Mouse (Mus musculus): ENCODE results near the gene 1700001O22Rik. TPM values are rescaled to one million over a fixed set of nuclear protein-coding genes. Genes with fewer than 3 reads are reported as not detected.

The 1700001O22Rik gene
- polyA plus RNA-seq, 1 experiment from 2014 or later, result 2.4 TPM

DNA sequence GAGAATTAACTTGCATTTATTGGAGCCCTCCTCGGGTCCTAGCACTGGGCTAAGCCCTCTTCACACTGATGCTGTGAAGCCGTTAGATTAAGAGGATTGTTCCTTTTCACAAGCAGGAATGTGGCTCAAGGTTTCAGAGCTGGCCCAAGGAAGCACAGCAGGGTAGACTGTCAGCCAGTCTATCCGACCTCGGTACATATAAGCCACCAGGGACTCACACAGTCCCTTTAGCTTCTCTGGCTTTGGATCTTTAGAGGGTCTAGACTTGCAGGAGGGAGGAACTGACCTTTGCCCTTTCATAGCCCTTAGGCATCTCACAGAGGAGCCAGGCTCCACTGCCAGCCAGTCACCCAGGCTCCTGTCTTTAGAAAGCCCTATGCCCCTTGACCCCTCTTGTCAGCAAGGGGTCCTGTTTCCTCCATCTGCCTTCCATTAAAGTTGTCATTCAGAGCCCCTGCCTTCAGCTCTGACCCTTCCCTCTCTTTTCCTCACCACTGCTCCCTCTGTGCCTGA is 26.9 kb upstream of the 1700001O22Rik start, which contains the start of gene Asb6:
Gene Asb6 (minus strand): TSS at position 51 of the 513 bp plus-strand sequence.
- Histone ChIP-seq H3K36me3 (peaks cover 14% of the 10 kb centered on the region), H3K4me3 (no peak within 1 kb of the TSS), H3K4me2 (no peak within 1 kb of the TSS), H3K9ac (no peak within 1 kb of the TSS), H3K4me1 (peaks cover 44% of the 10 kb centered on the region), H3K9me3 (no peaks in the 10 kb centered on the region), H3K27ac (no peak within 1 kb of the TSS), H3K27me3 (no peaks in the 10 kb centered on the region)
- no peak for ATAC-seq (ENCODE audit: insufficient number of reproducible peaks, low FRiP score, low TSS enrichment, low read depth)
- WGBS, result 13% methylated on average over 4 of the region's 4 CpGs

DNA sequence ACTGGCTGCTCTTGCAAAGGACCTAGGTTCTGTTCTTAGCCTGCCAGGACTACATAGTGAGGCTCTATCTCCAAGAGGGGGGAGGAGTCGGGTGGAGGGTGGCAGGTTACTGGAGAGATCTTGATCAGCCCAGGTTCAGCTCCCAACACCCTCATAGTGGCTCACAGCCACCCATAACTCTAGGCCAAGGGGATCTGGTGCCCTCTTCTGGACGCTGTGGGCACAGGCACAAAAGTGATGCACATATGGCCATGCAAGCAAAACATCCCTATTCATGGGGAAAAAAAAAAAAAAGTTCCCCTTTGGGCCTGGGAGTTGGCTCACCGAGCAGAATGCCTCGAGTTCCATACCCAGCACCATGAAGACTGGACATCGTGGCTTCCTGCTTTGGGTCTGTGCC is 25.9 kb upstream of the 1700001O22Rik start:
- Histone ChIP-seq H3K4me2 (no peak overlapping the region), H3K9ac (no peak overlapping the region), H3K36me3 (peaks cover 24% of the 10 kb centered on the region), H3K4me3 (no peak overlapping the region), H3K4me1 (peaks cover 35% of the 10 kb centered on the region), H3K27ac (no peak overlapping the region), H3K9me3 (no peaks in the 10 kb centered on the region), H3K27me3 (no peaks in the 10 kb centered on the region)
- 34% methylated on average over 5 of the region's 5 CpGs for WGBS
- ATAC-seq (ENCODE audit: insufficient number of reproducible peaks, low FRiP score, low TSS enrichment, low read depth), result no peak

DNA sequence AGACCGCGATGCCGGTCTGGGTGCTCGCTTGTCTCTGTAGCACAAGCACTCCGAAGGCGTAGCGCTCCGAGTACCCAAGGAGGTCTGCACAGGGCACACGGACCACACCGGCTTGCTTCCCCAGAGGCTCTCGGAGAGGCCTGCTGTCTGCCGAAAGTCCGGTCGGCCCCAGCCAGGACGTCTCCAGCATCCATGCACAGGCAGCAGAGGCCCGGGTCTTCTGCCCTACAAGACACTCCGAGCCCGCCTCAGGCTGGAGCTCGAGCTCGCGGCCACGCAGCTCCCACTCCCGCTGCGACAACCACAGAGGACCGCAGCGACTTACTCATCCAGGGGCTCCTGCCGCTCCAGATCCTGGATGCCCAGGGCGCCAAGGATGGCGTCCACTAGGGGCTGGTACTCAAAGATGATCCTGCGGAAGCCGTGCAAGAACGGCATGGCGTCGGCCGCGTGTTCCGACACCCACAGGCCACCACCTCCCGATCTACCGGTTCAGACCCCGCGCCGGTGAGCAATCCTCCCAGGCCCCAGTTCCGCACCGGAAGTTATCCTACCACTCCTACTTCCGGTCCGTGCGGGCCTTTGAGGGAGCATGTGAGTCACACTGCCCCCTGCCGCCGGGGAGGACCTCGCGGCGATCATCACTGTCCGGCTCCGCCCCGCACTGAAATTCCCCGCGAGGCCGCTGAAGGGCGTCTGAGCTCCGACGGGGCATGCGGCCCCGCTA is 24.5 kb upstream of the 1700001O22Rik start:
- H3K9me3 ChIP-seq, result no peaks in the 10 kb centered on the region
- H3K36me3 ChIP-seq, result peaks cover 38% of the 10 kb centered on the region
- H3K27me3 ChIP-seq, result no peaks in the 10 kb centered on the region
- peaks cover 31% of the 10 kb centered on the region for H3K4me1 ChIP-seq
- H3K9ac ChIP-seq, result peak overlapping the region; percentile 86
- under 1% methylated on average over 63 of the region's 63 CpGs for WGBS
- H3K27ac ChIP-seq, result peak overlapping the region; percentile 77
- H3K4me2 ChIP-seq, result peak overlapping the region; percentile 81
- ATAC-seq (ENCODE audit: insufficient number of reproducible peaks, low FRiP score, low TSS enrichment, low read depth), result peak; percentile 76
- H3K4me3 ChIP-seq, result peak overlapping the region; percentile 90

DNA sequence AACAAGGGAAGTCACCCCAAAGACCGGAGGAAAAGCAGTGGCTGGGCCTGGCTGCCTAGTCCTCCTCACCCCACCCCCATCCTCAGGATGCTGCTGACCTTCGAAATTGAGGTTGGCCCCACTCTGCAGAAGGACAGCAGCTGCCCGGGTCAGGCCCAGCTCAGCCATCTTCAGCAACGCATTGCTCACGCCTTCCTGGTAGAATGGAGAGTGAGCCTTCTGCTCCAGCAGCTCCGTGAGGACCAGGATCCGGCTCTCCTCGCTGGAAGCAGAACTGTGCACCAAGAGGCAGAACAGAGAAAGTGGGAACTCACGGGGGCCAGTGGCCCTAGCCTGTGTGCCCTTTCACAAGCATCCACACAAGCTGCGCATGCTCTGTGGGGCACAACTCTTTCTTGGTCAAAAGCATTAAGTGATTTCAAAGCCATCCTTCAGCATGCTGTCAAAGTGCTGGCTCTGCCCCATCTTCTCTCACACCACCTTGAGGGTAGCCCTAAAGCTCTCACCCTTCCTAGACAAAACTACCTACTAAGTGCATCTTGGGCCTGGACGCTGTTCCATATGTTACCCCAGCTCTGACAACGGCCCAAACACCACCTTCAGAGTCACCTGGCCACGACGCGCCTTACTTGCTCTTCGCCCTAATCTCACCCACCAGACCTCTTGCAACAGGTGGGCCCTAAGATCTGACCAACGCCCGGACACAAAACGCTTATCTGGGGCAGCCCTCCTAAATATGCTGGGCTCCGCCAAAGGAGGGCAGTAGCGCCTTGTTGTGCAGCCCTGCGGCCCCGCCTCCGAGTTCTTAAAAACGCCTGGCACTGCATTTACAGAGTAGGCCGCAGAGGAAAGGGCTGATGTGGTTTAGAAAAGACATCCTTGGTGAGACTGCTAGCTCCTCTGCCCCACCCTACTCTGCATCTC is 23.6 kb upstream of the 1700001O22Rik start:
- H3K27me3 ChIP-seq, result no peaks in the 10 kb centered on the region
- peak overlapping the region; percentile 77 for H3K27ac ChIP-seq
- no peak for ATAC-seq (ENCODE audit: insufficient number of reproducible peaks, low FRiP score, low TSS enrichment, low read depth)
- WGBS, result 33% methylated on average over 26 of the region's 26 CpGs
- H3K36me3 ChIP-seq, result peaks cover 46% of the 10 kb centered on the region
- peaks cover 35% of the 10 kb centered on the region for H3K4me1 ChIP-seq
- peak overlapping the region; percentile 90 for H3K4me3 ChIP-seq
- peak overlapping the region; percentile 81 for H3K4me2 ChIP-seq
- H3K9me3 ChIP-seq, result no peaks in the 10 kb centered on the region
- peak overlapping the region; percentile 86 for H3K9ac ChIP-seq

DNA sequence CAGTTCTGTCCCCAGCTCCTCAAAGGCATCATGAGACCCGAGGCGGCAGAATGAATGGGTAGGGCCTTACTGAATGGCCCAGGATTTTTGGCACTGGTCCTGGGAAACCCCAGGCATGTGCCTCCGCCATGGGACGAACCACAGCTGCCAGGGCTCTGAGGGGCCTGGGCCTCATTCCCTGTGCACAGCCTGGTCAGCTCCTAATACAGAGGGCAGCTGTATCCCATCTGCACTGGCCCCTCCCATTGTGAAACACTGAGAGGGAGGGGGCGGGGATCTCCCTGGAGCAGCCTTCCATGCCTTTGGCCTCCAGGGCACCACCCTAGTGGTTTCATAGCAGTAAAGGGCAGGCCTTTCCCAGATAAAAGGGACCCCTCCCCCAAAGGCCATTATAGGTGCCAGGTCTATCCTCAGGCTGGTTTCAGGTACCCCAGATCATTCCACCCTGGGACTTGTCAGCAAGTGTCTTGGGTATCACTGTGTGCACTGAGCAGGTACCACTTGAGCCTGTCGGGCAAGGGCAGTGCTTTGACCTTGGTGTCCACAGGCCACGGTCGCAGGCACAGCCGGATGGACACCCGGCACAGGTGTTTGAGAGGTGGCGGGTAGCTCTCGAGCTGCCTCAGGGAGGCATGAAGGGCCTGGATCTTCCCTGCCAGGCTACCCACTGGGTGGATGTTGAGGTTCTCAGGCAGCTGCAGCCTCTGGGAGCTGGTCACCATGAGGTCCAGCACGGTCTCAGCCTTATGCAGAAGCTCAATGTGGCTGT is 20.1 kb upstream of the 1700001O22Rik start:
- Histone ChIP-seq H3K4me3 (no peak overlapping the region), H3K9ac (no peak overlapping the region), H3K4me2 (no peak overlapping the region), H3K27me3 (no peaks in the 10 kb centered on the region), H3K9me3 (no peaks in the 10 kb centered on the region), H3K27ac (peak overlapping the region; percentile 68; the same call in 1 of the 2 replicates), H3K36me3 (peaks cover 79% of the 10 kb centered on the region), H3K4me1 (peaks cover 35% of the 10 kb centered on the region)
- 70% methylated on average over 13 of the region's 13 CpGs for WGBS
- ATAC-seq (ENCODE audit: insufficient number of reproducible peaks, low FRiP score, low TSS enrichment, low read depth), result peak; percentile 40; the same call in 1 of the 2 replicates

DNA sequence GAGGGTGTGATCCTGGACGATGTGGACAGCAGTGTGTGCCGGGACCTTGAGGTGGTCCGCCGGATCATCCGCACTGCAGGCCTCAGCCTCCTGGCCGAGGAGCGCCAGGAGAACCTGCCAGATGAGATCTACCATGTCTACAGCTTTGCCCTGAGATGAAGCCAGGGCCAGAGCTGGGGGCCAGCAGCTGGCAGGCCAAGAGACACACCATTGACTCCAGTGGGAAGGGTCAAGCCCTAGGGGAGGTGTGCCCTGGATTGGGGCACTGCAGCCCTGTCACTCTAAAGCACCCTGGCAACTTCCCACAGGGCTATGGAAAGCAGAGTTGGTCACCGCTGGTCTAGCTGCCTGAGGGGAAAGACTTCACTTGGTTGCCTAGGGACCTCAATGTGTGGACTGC is 19.0 kb upstream of the 1700001O22Rik start:
- H3K4me1 ChIP-seq, result peaks cover 31% of the 10 kb centered on the region
- WGBS, result 89% methylated on average over 8 of the region's 8 CpGs
- no peaks in the 10 kb centered on the region for H3K27me3 ChIP-seq
- peak overlapping the region; percentile 17; the same call in 1 of the 2 replicates for H3K27ac ChIP-seq
- no peaks in the 10 kb centered on the region for H3K9me3 ChIP-seq
- no peak for ATAC-seq (ENCODE audit: insufficient number of reproducible peaks, low FRiP score, low TSS enrichment, low read depth)
- H3K9ac ChIP-seq, result no peak overlapping the region
- H3K4me3 ChIP-seq, result no peak overlapping the region
- no peak overlapping the region for H3K4me2 ChIP-seq
- H3K36me3 ChIP-seq, result peaks cover 88% of the 10 kb centered on the region

DNA sequence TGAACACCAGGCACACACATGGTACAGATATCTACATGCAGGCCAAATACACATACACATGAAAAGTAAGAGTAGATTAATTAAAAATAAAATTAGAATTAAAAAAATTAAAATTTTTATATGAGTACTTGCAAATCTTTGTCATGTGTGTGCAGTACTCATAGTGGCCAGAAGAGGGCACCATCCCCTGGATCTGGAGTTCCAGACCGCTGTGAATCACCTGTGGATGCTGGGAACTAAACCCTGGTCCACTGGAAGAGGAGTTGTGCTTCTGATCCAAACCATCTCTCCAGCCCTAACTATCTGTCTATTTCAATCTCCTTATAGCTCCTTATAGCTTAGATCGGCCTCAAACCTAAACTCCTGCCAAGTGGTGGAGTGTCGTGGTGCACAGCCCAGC is 17.6 kb upstream of the 1700001O22Rik start:
- Histone ChIP-seq H3K4me2 (no peak overlapping the region), H3K27ac (no peak overlapping the region; the same call in 1 of the 2 replicates), H3K4me1 (peaks cover 18% of the 10 kb centered on the region), H3K36me3 (peaks cover 91% of the 10 kb centered on the region), H3K9ac (no peak overlapping the region), H3K27me3 (no peaks in the 10 kb centered on the region), H3K4me3 (no peak overlapping the region), H3K9me3 (no peaks in the 10 kb centered on the region)
- no peak for ATAC-seq (ENCODE audit: insufficient number of reproducible peaks, low FRiP score, low TSS enrichment, low read depth)
- 92% methylated on average over 3 of the region's 3 CpGs for WGBS

DNA sequence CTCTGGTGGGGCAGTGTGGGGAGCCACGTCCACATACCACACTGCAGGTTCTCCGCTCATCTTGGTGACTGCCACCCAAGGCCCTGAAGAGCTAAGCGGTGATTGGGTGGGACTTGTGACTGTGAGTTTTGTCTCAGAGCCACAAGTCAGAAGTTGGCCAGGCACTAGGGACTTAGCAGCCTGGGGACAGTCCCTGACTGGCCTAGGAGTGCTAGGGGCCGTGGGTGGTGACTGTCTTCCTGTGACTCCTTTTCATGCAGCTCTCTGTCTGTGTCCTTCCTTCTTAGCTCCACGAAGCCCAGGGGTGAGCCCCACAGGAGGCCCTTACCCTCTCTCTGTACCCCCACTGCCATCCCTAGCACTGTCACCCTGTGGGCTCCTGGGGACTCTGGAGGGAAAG is 16.4 kb upstream of the 1700001O22Rik start:
- no peak for ATAC-seq (ENCODE audit: insufficient number of reproducible peaks, low FRiP score, low TSS enrichment, low read depth)
- Histone ChIP-seq H3K4me3 (no peak overlapping the region), H3K9me3 (no peaks in the 10 kb centered on the region), H3K4me1 (peaks cover 18% of the 10 kb centered on the region), H3K27me3 (no peaks in the 10 kb centered on the region), H3K4me2 (no peak overlapping the region), H3K27ac (no peak overlapping the region), H3K36me3 (peaks cover 92% of the 10 kb centered on the region), H3K9ac (no peak overlapping the region)
- 94% methylated on average over 5 of the region's 5 CpGs for WGBS

DNA sequence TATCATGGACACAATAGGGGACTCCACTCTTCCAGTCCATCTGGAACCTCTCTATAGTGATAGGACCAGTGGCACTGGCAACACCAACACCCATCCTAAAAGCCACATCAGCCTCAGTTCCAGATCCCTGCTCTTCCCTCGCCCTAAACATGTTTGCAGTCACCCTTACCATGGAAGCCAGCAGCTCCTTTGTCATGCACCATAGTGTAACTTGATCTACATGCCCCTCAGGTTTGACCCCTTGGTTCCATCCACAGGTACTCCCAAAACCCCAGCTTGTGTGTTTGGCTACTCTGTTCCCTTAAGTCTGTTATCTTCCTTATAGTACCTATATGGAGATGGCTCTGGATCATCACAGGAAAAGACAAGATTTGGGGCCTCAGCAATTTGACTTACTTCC is 12.9 kb upstream of the 1700001O22Rik start:
- no peaks in the 10 kb centered on the region for H3K4me1 ChIP-seq
- no peaks in the 10 kb centered on the region for H3K9me3 ChIP-seq
- H3K36me3 ChIP-seq, result peaks cover 86% of the 10 kb centered on the region
- ATAC-seq (ENCODE audit: insufficient number of reproducible peaks, low FRiP score, low TSS enrichment, low read depth), result no peak
- 85% methylated on average over 1 of the region's 1 CpGs for WGBS
- no peak overlapping the region for H3K4me2 ChIP-seq
- no peaks in the 10 kb centered on the region for H3K27me3 ChIP-seq
- no peak overlapping the region for H3K9ac ChIP-seq
- H3K4me3 ChIP-seq, result no peak overlapping the region
- H3K27ac ChIP-seq, result no peak overlapping the region

DNA sequence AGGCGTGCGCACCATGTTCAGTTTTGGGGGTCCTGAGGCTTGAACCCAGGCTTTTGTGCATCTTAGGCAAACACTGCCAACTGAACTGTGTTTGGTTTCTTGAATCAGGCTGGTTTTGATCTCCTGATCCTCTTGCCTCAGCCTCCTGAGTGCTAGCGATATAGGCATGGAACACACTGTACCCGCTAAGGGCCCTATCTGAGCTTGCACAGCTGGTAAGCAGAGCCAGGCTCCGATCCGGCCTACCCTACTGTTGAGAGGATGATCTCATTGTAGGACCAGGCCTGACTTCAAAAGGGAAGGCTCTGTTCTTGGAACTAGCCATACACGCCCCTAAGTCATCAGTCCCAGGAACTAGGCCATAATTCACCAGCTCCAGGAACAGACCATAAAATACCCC is 7.1 kb upstream of the 1700001O22Rik start:
- no peak overlapping the region for H3K9ac ChIP-seq
- H3K9me3 ChIP-seq, result no peaks in the 10 kb centered on the region
- H3K36me3 ChIP-seq, result peaks cover 39% of the 10 kb centered on the region
- ATAC-seq (ENCODE audit: insufficient number of reproducible peaks, low FRiP score, low TSS enrichment, low read depth), result no peak
- H3K4me2 ChIP-seq, result no peak overlapping the region
- H3K4me1 ChIP-seq, result peaks cover 19% of the 10 kb centered on the region
- H3K4me3 ChIP-seq, result no peak overlapping the region
- H3K27me3 ChIP-seq, result no peaks in the 10 kb centered on the region
- 77% methylated on average over 7 of the region's 7 CpGs for WGBS
- no peak overlapping the region for H3K27ac ChIP-seq

DNA sequence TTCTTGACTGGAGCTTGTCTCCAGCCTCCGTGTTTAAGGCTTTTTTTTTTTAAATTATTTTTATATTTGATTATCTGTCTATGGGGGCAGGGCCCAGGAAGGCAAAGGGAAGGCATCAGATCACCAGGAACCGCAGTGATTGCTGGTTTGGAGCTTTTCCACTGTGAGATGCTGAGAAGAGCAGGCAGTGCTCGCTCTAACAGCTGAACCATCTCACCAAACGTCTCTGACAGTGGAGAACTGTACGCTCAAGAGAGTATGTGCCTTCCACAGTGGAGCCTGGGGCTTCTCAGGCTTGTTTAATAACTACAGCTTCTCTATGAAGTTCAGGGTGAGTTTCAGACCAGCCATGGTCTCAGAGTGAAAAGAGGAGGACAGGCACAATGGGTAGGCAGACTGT is 6.0 kb upstream of the 1700001O22Rik start:
- ATAC-seq (ENCODE audit: insufficient number of reproducible peaks, low FRiP score, low TSS enrichment, low read depth), result no peak
- Histone ChIP-seq H3K4me2 (0 out of 2 replicates have a peak overlapping the region, but pooled peaks have one; percentile 2), H3K9me3 (no peaks in the 10 kb centered on the region), H3K9ac (no peak overlapping the region), H3K4me3 (no peak overlapping the region), H3K27me3 (no peaks in the 10 kb centered on the region), H3K27ac (no peak overlapping the region), H3K4me1 (peaks cover 22% of the 10 kb centered on the region), H3K36me3 (peaks cover 28% of the 10 kb centered on the region)
- 77% methylated on average over 5 of the region's 5 CpGs for WGBS

Measured in limb, embryonic 15.5 days (tissue).